Mouse (Mus musculus): ENCODE data around the gene Fzd7.
"Not testable (repeated sequence)": the region's sequence is repeated elsewhere in the genome, so short reads cannot be mapped to it uniquely, and the experiment has no call there.

Gene Fzd7

DNA sequence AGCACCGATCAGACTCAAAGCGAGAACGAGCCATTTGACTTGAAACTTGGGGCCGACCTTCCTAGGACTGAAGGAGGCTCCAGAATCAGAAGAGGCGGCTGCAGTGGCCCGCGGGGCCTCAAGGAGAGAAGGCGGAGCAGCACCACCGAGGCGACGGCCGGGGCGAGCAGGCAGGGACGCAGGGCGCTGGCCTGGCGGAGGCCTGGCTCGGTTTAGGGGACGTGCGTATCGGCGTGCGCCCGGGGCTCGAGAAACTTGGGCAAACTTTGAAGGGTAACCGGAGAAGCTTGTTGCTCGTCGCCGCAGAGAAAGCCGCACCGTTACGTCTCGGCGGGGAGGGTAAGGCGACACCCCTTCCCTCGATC is at the start of gene Fzd7:
Gene Fzd7 (plus strand): TSS at position 94 of the 365 bp plus-strand sequence.
- peak in 1 of 2 experiments; percentile 70 for DNase-seq

DNA sequence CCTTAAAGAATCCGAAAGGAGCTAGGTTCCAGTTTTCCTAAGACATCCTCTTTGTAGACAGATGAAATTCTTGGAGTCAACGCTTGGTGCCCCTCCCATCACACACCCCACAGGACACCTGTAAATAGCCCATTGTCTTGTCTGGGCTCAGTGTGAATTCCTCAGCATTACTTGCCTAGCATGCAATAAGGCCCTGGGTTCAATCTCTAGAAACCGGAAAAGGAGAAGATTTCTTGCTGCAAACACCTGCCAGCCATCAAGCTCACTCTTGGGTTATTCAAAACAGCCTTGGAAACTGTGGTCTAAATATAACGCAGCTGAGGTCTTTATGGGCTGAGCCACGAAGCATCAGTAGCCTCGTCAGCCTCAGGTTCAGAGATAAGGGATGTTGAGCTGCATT is 48.9 kb upstream of the Fzd7 start:
- DNase-seq = no peak

DNA sequence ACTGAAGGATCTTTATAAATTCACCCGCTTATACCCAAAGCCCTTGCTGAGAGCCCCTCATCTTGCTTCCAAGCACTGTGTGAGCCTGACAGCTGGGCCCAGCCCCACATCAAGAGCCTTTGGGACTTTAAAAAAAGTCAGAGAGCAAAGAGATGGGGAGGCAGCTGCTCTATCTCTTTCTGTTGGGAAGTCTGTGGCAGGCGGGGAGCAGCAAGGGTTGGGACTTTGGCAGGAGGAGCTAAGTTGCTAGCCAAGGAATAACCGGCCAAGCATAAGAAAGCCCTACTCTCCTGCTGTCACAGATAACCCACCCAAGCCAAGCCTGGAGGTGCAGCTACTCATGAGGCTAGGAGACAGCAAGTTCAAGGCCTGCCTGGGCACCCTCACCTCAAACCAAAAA is 48.2 kb upstream of the Fzd7 start:
- peak; percentile 51 to 61 for DNase-seq

DNA sequence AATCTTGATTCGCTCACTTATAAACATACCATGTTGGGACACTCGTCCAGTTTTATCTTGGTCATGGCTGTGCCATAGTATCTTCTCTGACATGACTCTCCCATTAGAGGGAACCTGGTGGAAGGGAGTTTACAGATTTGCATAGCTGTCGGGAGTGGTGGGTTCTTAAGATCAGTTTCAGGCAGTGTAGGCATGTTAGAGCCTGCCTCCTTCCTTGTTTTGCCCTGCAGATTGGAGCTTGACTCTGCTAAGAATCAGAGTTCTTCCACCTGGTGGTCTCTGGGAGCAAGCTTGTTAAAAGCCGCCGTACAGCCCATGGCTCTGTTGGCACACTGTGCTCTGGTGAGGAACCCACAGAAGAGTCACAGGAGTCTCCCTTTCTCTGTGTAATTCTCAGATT is 47.0 kb upstream of the Fzd7 start:
- no peak for DNase-seq

DNA sequence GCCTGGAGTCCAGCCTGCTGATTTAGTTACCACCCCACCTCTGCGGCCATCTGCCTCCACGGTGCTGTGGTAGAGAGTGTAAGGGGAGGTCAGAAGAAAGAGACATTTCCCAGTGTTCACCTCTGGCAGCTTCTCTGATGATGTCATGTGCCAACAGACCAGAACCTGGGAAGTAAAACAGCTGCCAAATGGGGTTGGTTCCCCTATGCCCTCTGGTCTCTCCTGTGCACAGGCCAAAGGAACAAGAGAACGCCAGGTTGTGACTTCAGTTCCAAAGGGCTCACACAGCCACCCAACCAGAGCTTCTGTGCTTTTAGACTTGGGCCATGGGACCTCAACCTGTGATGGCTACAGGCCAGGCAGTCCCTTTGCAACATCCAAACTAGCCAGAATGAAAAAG is 45.9 kb upstream of the Fzd7 start:
- peak; percentile 79 to 89 for DNase-seq

DNA sequence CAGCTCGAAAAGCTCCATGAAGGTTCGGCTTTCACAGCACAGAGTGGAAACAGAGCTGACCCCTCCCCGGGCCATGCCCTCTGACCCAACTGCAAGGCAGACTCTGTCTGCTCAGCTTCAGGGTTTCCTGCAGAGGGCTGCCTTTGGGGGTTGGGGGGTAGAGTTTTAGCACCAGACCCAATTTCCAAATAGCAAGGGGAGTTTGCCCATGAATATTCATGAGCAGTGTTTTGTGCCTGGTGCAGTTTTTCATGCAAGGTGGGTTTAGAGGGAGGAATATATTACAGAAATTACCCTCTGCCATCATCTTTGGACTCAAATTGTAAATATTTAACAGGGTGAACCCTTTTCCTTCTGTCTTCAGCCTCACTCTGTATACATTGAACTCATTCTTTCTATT is 44.3 kb upstream of the Fzd7 start:
- peak in 1 of 2 experiments; percentile 54 for DNase-seq

DNA sequence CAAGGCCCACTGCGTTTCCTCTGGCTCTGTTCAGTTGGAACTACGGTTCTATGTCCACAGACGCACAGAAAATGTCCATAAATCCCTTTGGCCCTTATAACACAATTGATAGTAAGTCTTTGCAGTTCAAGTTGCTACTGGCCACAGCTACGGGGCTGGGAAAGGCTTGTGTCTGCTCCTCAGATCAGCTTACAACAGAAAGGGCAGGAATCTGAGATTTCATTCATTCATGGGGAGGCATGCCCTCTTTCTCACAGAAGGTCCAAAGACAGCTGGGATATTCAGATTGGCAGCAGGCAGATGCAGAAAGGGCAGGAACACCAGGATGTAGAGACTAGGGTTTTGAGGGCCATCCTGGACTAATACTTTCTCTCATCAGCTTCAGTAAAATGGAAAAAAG is 43.9 kb upstream of the Fzd7 start:
- no peak for DNase-seq

DNA sequence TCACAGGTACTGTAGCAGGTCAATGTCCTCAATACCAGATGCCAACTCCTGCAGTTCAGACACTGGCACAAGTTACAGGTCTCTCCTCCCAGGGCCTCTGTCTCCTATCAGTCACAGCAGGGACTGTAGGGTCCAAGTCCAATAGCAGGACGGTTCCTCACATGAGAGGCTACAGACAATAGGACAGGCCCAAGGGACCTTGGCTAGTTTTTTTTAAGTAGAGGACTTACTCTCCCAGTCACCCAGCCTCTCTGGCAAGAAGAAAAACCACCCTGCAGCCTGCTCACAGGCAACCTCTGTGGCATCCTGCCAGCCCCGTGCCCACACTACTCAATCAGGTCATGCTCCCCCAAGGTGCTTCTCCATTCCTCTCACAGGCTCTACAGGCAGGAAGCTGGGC is 43.0 kb upstream of the Fzd7 start:
- DNase-seq = peak; percentile 60 to 77

DNA sequence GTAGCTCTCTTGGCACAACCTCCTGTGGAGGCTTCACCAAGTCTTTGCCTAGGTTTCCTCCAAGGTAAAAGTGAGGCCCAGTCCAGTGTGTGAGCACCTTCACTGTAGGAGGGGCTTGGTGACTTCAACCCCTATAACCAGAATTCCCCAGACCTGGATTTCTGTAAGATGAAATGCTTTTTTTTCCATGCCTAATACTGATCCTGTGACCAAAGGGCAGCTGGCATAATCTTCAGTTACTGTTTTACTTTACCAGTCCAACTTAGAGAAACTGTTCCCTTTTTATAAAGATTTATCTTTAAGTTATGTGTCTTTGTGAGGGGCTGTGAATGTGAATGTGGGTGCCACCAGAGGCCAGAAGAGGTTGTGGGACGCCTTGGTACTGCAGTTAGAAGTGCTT is 42.3 kb upstream of the Fzd7 start:
- DNase-seq = peak in 1 of 2 experiments; percentile 37

DNA sequence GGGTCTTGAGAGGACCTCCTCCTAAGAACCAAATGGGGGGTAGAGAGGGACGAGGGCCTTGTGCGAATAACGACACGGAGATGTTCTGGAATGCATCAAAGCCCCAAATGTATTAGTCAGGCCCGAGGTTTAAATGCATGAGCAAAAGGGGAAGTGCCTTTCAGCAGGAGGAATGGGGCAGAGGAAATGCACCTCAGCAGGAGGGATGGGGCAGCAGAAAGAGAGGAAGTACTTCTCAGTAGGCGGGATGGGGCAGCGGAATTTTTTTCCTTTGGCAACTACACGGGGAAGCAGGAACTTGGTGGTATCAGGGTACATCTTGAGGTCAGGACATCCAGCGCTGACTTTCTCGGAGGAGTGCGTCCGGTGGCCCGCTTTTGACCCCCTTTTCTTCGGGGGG is 39.5 kb upstream of the Fzd7 start:
- DNase-seq = not testable (repeated sequence)

DNA sequence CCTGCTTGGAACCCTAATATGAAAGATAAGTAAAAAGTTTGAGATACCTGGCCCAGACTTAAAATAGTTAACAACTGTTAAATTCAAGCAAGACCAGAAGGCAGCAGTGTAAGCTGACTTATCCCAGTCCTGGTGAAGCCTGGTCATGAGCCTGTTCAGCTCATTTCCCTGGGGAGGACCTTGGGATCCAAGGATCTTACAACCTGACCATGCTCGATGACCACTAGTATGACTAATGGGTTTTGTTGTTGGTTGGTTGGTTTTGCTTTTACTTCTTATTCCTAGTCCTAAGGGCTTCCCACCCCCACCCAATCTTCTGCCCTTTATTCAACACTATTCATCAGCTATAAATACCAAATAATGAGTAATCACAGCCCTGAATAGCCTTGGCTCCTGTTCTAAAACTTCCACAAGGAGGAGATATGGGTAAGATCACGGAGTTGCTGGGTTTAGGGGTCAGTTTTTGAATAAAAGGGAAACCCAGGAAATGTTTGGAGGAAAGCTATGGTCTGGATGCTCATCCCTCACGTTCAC is 38.0 kb upstream of the Fzd7 start:
- DNase-seq = no peak

DNA sequence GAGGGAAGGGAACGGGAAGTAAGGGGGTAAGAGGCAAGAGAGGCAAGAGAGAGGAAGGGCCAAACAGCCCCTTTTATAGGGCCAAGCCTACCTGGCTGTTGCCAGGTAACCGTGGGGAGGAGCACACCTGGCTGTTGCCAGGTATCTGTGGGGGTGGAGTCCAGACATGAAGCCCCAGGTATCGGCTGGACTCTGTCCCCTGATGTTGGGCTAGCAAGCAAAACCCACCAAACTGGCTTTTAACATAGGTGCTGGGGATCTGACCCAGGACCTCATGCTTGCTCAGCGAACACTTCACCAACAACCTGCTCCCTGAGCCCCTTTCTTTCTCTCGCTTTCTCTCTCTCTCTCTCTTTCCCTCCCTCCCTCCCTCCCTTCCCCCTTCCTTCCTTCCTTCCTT is 37.0 kb upstream of the Fzd7 start:
- DNase-seq = no peak

DNA sequence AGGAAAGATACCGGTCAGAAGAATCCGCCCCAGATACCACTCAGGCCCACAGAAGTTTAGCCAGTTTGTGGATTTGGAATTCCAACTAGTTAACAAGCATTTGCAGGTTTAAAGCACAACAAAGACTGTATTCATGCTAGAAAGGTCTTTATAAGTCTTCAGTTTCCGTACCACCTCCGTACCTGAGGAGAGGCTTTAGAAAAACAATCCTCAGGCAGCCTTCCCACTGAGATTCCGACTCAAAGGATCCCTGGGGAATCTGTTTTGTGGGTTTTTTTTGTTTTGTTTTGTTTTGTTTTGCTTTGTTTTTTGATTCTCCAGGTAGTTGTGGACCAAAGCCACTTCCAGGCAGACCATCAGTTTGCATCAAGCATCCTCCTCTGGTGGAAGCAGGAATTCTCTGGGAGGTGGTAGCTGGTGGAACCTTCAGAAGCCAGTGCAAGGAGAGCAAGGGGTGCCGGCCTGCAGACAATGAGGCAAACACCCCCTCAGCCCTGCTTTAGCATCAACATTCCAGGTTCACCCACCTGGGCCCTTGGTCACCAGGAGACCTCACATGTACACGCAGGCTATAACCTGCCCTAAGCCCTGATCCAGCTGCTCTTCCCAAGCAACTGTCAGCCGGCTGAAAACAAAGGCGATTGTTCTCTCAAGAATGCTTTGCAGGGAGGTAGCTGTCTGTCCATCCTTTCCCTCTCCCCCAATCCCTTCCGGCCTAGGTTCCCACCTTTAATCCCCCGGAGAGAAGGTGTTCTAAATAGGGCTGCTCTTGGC is 33.5 kb upstream of the Fzd7 start:
- no peak for DNase-seq

DNA sequence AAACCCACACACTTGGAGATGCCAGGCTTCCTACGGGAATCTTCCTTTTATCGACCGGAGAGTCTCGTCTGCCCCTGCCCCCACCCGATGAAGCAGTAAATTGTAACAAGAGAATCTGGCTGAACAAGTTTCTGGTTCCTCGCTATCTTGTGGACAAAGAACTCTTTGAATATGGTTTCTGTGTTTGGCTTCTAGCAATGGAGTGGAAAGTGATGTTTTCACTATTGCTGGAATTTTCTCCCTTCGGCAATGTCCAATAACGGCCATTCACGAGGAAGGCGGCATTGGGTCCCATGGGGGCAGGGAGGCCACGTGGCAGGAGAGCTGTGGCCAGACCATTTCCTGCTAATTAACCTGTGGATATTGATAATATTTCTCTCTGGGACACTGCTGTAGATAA is 32.8 kb upstream of the Fzd7 start:
- peak in 1 of 2 experiments; percentile 18 for DNase-seq

DNA sequence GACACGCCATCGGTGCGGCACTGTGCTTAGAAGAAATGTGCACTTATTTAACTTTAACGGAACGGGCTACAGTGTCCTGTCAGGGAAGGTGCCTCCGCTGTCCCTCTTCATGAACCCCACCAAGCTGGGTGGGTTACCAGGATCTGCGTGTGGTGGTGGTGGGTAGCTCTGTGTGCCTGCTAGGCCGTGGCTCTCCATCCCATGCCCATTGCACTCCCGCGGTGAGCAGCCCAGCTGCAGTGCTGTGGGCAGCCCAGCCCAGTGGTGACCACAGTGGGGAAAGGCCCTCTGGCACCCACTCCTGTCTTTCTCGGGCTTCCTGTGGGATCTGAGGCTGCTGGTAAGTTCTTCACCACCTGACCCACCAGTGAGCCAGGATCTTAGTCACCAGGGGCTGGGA is 31.3 kb upstream of the Fzd7 start:
- DNase-seq = no peak

DNA sequence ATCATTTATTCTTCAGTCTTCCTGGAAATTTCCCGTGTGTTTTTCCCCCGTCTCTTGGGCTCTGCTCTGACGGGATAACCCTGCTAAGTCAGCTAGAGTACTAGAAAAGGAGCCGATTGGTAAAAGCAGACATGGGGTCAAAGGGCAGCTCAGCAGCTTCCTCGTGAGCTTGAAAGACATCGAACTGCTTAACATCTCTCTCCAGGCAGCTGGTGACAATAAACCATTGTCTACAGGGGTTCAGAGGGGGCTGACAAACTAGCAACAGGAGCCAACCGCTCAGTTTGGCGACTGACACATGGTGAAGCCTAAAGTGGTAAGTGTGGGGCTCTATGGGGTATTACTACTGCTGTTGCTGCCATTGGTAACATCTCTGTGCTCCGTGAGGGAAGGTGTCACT is 30.6 kb upstream of the Fzd7 start:
- peak in 1 of 2 experiments; percentile 37 for DNase-seq

DNA sequence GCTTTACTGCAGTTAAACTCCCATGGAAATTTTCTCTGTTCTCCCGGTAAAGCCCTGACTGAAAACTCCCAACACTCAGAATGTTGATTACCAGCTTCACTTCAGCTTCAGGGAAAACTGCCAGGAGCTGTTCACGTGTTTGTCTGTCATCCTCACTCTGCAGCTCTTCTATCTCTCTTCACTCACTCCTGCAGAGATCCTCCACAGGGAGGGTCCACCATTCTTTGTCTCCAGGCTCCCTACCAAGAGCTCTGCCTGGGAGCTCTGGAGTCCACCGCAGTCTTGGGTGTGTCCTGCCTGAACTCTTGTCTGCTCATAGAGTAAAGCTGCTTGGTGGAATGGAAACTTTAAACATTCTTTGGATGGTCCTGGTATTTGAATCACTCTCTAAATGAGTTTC is 25.4 kb upstream of the Fzd7 start:
- no peak for DNase-seq

DNA sequence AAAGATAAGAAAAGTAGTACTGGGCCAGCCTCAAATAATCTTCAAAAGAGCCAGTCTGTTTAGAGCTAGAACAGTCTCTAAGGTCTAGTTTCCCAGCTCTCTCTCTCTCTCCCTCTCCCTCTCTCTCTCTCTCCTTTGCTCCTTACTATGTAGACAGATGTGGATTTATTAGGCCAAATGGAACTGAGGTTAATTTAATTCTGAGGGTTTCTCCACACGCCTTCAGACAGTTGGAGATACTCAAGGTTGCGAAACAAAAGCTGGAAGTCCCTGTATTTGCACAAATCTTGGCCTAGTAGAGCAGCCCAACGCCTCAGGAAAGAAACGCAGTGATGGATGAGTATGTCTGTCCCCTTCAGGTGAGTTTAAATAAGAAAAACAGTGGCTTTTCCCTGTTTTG is 24.4 kb upstream of the Fzd7 start:
- no peak for DNase-seq

DNA sequence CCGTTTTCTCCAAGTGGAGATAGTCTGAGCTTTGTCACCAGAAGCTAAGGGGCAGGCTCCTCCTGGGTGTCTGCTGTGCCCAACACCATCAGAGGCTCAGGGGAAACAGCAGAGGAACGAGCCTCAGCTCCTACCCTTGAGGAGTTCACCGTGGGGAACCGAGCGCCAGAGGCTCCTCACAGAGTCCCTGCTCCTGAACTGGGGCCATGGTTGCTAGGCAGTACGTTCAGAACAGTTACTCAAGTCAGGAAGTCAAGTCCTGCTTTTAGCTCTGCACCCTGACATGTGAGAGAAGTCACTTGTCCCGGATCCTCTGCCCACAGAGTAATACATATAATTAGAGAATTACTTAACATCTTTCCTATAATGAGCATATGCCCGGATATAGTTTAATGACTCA is 23.3 kb upstream of the Fzd7 start:
- DNase-seq = no peak

DNA sequence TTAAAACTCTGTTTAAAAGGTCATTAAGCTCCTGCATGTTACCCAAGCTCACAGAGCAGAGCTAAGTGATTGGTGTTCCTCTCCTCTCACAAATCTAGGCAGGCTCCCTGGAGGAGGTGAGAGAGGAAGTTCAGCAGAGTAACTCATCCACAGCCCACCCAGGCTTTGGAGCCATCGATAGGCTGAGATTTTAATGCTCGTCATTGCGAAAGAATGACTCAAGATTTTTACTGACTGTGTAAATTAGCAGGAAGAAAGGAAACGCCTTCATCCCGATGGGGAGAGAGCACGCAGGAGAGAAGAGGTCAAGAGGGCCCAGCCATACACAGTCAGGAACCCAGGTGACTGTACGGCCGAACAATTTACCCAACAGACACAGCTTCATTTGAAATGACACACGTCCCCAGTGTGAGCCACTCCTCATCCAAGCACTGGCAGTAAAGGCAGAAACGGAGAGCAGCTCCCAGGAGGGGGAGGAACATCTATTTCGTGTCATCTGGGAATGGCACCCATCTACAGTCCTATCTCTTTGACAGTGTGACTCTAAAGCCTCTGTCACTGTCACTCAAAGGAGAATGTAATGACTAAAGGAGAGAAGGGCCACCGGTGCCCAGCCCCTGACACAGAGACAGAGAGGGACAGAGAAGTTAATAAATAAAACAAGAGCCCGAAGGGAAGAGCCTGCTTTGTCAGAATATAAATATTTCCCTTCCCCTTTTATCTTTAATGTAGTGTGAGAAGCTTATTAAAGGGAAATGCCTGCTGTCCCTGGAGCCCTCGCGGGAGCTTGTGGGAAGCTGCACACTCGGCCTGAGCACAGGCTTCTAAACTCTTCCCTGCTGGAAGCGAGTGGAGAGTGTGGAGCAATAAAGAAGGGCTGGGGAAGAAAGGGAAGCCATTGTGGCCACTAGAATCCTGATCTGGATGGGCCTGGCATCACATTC is 17.3 kb upstream of the Fzd7 start:
- no peak for DNase-seq

DNA sequence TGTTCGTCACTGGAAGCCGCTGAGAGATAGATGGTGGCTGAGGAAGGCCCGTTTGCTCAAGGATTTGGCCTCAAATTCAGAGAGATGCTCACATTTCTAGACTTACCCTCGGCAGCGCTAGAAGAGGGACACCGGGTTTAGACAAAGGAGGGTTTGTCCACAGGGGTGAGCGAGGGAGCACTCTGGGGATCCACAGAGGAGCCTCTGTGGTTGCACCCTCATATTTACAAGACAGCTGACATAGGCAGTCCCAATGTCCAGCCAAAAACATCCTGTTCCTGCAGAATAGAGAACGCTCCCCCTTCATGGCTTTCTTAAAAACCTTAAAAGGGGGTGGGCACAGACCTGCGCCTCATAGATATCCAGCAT is 16.6 kb upstream of the Fzd7 start:
- no peak for DNase-seq

DNA sequence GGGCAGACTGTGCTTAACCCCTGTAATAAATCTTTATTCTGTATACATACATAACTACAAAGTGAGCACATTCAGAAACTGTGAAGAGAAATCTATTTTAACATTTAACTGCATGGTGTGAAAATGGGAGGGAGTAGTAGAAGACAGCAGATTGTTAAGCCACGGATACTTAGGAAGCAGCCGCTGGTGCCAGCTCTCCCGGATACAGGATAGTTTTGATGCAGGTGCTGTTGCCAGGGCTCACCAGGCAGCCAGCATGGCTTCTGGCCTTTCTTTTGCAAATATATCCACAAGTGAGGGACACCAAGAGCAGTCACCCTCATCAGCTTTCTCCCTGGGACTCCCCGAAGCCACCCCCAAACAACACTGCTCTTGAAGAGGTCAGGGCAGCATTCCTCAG is 13.1 kb upstream of the Fzd7 start:
- no peak for DNase-seq

DNA sequence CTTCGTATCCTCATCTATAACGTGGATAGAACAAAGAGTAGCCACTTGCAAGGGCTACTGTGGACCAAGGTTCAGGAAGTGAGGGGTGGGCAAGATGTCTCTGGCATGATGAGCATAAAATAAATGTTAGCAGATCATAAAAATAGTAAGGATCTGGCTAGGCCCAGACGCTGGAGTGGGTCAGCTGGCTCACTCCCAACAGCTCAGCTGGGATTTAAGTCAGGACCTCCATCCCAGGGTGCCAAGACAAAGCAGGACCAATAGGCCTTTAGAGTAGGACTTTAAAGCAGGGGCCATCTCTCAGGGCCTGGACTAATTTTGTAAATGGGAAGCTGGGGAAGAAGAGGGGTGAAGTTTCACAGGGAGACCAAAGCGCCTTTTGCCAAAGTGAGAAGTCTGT is 11.5 kb upstream of the Fzd7 start:
- DNase-seq = no peak

Measured in kidney, postnatal 36 days (tissue).